Mouse (Mus musculus): ENCODE measurements around the gene Bscl2. TPM values are rescaled to one million over a fixed set of nuclear protein-coding genes. Genes with fewer than 3 reads are reported as not detected.
"Not testable (repeated sequence)": the region's sequence is repeated elsewhere in the genome, so short reads cannot be mapped to it uniquely, and the experiment has no call there.

Gene Bscl2
- total RNA-seq, 2 experiments from 2014 or later: 111 to 112 TPM

DNA sequence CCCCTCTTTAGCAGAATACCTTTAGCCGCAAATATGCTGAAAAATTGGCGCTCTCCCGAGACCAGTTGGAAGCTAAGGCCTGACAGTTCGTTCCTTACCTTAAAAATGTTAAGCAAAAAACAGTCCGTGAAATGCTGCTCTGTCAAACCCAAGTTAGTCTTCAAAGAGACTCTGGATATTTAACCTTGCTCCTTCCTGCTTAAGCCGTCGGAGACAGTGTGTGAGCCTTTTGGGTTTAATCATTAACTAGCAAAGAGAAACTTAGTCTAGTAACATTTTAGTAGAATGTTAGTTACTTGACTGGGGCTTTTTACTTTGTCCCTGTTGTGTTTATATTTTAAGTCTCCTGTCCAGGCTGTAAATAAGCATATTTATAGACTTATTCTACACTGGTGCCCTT lies 16.1 kb upstream of the Bscl2 start:
- DNase-seq (ENCODE audit: low spot score in 2 of 2): no peak
- intact Hi-C loops (cut with DNase I): loop anchor here (5.0 kb wide), 1 partner anchor 79 kb away; the partner anchor contains the start of genes 1700092M07Rik and Stx5a

DNA sequence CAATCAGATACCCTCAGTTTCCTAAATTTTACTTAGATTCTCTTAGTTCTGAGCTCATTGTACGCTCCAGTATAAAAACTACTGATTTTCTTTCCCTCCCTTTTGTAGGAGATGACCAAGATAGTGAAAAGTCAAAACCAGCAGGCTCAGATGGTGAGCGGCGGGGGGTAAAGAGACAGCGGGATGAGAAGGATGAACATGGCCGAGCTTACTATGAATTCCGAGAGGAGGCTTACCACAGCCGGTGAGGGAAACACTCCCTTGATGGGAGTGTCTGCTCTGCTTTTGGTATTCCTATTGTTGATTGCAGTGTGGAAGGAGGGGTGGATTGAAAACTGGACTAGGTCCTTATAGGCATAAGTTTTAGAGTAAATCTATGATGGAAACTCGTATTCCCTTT lies 14.6 kb upstream of the Bscl2 start:
- intact Hi-C loops (cut with DNase I): loop anchor here (5.0 kb wide), 1 partner anchor 80 kb away; the partner anchor contains the start of genes 1700092M07Rik and Stx5a
- no peak for DNase-seq (ENCODE audit: low spot score in 2 of 2)

DNA sequence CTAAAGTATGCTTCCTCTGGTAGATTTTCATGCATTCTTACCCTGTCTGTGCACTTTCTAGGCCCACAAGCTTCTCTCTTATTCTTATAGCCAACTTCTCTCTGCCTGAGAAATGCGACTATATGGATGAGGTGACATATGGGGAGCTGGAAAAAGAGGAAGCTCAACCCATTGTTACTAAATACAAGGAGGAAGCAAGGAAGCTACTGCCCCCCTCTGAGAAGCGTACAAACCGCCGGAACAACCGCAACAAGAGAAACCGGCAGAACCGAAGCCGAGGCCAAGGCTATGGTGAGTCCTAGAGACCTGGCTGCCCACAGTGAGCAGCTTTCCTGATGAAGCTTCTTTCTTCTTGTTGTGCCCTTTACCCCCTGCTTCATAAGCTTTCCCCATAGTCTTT lies 7.6 kb upstream of the Bscl2 start, which contains the start of gene AC129217.1:
AC129217.1 (plus strand) TSS at position 114 of the 400 bp plus-strand sequence.
- intact Hi-C loops (cut with DNase I): no loop called here
- DNase-seq (ENCODE audit: low spot score in 2 of 2): no peak

DNA sequence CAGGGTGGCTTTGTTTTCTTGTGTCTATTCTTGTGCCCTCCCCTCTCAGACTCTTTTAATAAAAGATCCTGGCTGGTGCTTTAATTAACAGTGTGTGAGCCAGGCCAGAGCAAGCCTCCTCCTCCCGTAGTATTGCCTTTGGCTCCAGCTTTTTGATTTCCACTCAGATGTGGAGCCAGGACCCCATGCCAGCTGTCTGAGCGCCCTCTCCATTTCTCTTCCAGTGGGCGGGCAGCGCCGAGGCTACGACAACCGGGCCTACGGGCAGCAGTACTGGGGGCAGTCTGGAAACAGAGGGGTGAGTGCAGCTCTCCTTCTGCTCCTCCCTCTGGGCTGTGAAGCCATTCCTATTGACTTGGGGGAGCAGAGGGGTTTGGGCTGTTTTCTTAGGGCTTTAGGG lies 6.6 kb upstream of the Bscl2 start:
- DNase-seq (ENCODE audit: low spot score in 2 of 2): no peak
- intact Hi-C loops (cut with DNase I): no loop called here

DNA sequence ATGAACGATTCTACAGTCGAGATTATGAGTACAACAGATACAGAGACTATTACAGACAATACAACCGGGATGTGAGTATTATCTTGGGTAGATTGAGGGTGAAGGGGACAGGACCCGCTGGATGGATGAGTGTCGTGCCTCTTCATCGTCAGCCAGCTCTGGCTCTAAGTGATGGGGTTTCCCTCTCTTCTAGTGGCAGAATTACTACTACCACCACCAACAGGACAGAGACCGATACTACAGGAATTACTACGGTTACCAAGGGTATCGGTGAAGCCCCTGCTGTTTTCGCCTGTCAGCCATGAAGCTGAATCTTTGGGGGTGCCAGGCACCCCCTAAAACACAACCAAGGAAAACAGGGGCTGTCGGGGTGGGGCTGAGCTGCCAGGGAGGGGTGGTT lies 6.0 kb upstream of the Bscl2 start:
- intact Hi-C loops (cut with DNase I): no loop called here
- no peak for DNase-seq (ENCODE audit: low spot score in 2 of 2)

DNA sequence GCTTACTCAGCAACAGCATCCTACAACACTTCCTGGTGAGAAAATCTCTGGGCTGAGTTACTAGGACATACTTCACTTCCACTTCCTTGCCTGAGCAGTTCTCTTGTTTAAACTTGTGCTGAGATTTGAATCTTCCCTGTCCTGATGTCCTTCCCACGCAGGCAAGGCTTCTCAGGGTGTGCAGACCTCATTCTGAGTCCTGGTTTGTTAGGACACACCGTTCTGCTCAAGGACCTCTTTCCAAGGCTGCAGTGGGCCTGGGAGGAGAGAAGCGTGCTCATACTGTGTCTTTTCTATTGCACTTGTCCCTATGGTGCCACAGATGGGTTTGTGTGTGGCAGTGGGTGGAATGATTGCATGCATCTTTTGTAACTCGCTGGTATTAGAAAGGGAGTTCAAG lies 4.3 kb upstream of the Bscl2 start:
- intact Hi-C loops (cut with DNase I): no loop called here
- DNase-seq (ENCODE audit: low spot score in 2 of 2): no peak

DNA sequence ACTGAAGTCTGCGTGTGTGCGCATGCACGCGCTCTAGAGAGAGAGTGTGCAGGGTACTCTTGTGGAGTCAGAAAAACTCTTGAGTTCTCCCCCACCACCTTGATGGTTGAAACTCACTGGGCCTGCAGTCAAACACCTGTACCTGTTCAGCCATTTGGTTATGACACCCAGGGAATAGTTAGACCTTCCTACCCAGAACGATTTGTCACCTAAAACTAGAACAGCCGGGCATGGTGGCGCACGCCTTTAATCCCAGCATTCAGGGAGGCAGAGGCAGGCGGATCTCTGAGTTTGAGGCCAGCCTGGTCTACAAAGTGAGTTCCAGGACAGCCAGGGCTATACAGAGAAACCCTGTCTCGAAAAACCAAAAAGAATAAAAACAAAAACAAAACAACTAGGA lies 940 bp upstream of the Bscl2 start:
- intact Hi-C loops (cut with DNase I): loop anchor here (5.0 kb wide), 2 partner anchors 79 to 131 kb away; partner anchors contain the start of genes Eef1g and Nxf1
- DNase-seq (ENCODE audit: low spot score in 2 of 2): not testable (repeated sequence)

DNA sequence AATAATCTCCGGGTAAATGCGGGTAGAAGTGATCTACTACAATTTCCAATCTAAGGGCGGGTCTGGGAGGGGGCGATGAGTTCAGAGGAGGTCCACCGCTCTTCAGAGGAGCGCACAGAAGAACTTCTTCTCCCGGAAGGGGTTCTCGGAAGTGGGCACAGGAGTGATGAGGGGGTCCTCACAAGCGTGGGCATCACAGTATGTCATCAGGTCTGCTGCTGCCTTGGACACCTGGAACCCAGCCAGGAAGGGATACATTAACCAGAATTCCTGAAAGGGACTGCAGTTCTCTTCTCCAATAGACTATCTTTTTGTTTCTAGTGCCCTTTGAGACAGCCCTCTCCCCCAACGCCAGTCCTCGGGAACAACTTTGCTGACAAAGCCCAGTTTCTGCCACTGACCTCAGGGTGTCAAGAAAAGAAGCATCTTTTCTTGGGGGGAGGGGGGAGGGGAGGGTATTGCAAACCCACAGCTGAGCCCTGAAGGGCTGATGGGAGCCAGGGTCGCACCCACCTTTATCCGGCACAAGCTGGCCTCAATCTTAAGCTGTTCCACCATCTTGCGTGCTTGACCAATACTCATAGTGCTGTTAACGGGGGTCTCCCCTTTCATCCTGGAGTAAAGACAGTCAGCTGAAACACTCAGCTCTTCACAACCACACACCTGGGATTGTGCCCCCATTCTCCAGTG lies 919 bp downstream of the Bscl2 start:
- intact Hi-C loops (cut with DNase I): loop anchor here (5.0 kb wide), 2 partner anchors 81 to 129 kb away; partner anchors contain the start of genes Eef1g and Nxf1
- DNase-seq (ENCODE audit: low spot score in 2 of 2): peak in 1 of 2 experiments; percentile 45

DNA sequence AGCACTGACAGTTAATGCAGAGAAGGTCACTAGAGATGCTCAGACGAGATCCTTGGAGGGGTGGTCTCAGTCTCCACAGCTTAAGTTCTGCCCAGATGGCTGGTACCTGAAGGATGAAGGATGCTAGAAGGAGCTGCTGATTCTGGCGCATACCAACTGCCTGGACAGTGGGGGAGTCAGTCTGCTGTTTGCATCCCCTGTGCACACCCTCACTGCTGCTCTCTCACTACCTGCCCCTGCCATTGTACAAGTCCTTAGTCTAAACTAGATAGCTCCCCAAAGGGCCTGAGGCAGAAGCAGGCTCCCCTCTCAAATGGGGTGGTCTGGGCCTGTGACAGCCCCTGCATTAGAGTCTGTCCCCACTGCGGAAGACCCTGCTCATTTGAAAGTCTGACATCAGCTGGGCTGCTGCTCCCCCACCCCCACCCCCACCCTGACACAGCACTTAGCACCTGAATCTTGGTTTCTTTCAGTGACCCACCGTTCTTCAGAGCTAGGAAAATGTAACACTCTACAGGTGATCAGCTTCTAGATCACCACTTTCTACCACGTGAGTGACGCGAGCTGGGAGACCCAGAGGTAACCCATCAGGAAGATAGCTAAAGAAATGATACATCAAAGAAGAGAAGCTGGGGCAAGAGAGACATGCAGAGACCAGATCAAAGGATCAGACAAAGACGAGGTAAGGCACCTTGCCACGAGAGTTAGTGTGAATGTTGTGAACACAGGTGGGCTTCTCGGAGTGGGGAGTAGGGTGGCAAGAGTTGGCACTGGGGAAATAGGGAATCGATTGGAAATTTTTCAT lies 2.0 kb downstream of the Bscl2 start, which contains the start of gene Gng3:
Gng3 (minus strand) TSS at position 92 of the 805 bp plus-strand sequence.
- DNase-seq (ENCODE audit: low spot score in 2 of 2): peak; percentile 85 to 95
- intact Hi-C loops (cut with DNase I): loop anchor here (5.0 kb wide), 2 partner anchors 82 to 128 kb away; partner anchors contain the start of genes Eef1g and Nxf1

DNA sequence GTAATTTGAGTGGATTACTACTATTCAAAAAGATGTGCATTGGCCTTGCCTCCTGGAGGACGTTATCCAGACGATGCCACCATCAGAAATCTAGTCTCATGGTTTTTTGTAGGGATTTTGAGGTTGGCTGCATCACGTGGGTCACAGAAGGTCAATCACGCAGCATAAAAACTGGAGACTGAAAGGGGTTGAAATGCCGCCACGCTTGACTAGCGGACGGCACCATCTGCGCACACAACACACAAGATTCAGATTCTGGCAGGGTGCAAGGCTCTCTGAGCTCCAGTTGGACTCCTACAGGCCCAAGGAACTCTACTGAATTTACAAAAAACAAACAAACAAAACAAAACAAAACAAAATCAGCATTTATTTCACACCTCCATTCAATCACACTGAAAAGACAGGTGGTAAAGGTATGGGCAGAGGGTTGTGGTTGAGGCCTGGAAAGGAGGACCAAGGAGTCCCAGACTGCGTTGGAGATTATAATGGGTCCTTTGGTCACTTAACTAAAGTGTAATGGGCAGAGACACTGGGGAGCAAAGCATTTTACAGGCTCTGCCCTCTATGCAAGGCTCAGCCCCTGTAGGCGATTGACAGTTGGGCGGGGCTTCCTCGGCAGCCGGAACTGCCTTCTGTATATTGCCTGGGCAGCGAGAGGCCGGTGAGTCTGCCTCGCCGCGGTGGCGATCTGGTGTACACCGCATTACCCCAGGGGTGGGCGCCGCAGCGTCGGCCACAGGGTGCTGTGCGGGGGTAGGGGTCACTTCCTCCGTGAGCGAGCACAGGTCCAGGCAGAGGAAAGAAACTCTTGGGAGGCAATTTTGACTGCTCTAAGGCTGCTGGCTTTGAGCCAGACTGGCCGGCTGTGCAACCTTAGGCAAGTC lies 2.9 kb downstream of the Bscl2 start:
- intact Hi-C loops (cut with DNase I): loop anchor here (5.0 kb wide), 4 partner anchors 47 to 272 kb away; partner anchors contain the start of genes 1810009A15Rik, Eef1g, Gm49416 and Nxf1
- DNase-seq (ENCODE audit: low spot score in 2 of 2): peak; percentile 81 to 85

DNA sequence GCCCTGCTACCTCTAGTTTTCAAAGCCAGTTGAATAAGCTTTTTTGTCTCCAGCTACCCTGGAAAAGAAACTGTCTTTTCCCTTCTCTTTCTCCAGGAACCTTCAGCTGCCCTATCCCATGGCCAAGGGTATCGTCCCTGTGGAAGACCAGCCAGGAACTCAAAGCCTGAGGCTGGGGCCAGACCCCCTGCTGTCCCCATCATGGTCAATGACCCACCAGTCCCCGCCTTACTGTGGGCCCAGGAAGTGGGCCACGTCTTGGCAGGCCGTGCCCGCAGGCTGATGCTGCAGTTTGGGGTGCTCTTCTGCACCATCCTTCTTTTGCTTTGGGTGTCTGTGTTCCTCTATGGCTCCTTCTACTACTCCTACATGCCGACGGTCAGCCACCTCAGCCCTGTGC lies 3.7 kb downstream of the Bscl2 start:
- intact Hi-C loops (cut with DNase I): loop anchor here (5.0 kb wide), 2 partner anchors 46 to 271 kb away; partner anchors contain the start of genes 1810009A15Rik and Gm49416
- DNase-seq (ENCODE audit: low spot score in 2 of 2): no peak

DNA sequence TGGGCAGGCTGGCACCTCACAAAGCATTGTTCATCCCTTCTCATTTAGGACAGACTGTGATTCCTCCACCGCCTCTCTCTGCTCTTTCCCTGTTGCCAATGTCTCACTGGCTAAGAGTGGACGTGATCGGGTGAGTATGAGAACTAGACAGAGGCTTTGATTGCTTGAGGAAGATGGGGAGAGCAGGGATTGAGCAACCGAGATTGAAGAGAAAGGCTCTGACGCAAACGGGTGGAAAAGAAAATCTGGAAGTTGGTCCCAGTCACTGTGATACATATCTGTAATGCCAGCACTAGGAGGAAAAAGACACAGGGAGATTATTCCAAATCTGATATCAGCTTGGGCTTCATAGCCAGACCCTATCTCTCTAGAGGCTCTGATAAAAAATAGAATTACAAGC lies 5.7 kb downstream of the Bscl2 start:
- intact Hi-C loops (cut with DNase I): loop anchor here (5.0 kb wide), 2 partner anchors 44 to 269 kb away; partner anchors contain the start of genes 1810009A15Rik and Gm49416
- no peak for DNase-seq (ENCODE audit: low spot score in 2 of 2)

DNA sequence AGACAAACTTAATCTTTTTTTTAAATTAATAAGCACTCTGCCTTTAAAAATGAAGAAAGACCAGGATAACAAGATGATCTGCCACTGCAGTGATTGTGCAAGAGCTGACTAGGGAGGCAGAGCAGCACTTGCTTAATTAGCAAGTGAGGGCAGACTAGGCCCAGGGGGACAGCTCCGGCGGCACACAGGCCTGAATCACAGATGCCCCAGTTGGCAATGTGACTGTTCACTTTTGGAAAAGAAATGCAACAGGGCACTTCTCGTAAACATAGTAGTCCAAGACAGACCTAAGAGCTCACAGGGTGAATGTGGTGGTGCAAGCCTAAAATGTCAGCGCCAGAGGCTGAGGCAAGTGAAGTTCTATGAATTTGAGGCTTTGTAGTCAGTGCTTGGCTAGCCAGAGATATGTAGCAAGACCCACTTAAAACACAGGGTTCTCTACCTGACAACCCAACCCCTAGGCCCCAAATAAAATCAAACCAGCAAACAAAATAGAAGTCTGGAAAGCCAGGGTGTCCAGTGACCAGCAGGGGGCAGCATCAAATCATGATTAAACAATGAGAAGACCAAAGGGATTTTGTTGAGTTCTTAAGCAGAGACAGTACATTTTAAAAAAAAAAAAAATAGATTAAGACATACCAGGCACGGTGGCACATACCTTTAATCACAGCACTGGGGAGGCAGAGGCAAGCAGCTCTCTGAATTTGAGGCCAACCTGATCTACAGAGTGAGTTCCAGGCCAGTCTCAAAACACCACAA lies 7.3 kb downstream of the Bscl2 start:
- peak; percentile 79 to 83 for DNase-seq (ENCODE audit: low spot score in 2 of 2)
- intact Hi-C loops (cut with DNase I): loop anchor here (5.0 kb wide), 2 partner anchors 43 to 268 kb away; partner anchors contain the start of genes 1810009A15Rik and Gm49416

DNA sequence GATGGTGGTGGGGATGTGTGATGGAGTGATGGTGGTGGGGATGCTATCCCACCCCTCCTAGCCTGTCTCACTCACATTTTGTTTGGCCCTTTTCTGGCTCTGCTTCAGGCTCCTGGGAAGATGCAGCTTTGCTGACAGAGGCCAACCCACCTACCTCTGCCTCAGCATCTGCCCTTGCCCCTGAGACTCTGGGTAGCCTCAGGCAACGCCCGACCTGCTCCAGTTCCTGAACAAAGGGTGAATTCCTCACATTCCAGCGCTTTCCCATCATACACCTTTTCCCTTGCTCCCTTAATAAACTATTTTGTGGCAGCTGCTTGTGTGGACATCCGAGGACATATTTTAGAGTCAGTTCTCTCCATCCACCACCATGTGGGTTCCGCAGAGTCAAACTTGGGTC lies 11.1 kb downstream of the Bscl2 start:
- intact Hi-C loops (cut with DNase I): no loop called here
- no peak for DNase-seq (ENCODE audit: low spot score in 2 of 2)

DNA sequence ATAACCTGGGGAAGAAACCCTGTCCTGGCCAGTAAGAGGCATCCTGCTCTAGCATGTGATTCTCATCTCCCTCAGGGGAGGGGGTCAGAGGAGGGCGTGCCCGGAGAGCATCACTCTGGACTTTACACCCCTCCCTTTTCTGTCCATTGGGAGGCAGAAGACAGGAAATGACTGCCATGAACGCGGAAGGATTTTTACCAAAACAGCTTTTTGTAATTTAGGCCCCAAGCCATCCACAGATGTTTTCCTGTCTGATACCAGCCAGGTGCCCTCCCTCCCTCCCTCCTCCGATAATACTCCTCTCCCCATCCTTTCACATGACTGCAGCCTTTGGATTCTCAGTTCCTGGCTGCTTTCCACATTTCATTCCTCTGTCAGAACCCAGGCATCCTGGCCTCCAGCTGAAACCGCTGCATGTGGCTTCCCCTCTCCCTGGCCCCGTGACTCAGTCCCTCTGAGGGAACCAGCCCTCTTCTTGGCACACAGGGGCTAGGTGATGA lies 13.2 kb downstream of the Bscl2 start, which contains the start of gene Lrrn4cl:
Lrrn4cl (plus strand) TSS at position 367 of the 500 bp plus-strand sequence.
- intact Hi-C loops (cut with DNase I): no loop called here
- DNase-seq (ENCODE audit: low spot score in 2 of 2): no peak

DNA sequence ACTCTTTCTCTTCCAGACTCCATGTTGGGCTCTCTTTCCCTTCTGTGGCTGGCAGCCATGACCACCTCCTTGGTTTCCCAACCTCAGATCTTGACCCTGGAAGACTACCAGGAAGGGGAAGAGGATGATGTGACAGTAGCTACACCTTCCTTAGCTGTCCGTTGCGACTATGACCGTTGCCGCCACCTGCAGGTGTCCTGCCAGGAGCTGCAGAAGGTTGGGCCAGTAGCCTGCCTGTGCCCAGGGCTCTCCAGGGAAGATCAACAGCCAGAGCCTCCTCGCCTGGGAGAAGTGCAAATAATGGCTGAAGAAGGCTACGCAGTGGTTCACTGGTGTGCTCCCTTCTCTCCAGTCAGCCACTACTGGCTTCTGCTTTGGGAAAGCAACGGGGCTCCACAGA lies 14.4 kb downstream of the Bscl2 start:
- intact Hi-C loops (cut with DNase I): no loop called here
- no peak for DNase-seq (ENCODE audit: low spot score in 2 of 2)

DNA sequence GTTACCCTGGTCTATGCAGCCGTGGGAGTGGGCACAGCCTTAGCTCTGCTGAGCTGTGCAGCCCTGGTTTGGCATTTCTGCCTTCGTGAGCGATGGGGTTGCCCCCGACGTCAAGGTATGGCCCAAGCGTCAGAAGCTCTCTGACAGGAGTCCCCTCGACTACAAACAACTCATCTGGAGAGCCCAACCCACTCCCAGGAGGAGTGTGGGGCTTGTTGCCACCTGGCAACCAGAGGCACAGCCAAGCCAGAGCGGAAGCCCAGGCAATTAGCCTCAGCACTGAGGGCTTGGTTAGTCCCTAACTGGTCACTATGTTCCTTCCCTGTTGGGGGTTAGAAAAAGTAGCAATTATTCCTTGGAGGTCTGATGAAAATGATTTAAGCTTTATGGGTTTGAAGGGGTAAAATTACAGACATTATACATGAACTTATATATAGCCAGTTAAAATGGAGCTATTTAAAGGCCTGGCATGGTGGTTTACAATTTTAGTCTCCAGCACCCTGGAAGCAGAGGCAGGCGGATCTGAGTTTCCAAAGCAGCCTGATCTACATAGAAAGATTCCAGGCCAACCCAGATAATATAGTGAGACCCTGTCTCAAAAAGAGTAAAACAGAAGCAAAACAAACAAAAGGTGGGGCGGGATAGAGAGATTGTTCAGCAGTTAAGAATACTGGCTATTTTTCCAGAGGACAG lies 15.1 kb downstream of the Bscl2 start:
- intact Hi-C loops (cut with DNase I): no loop called here
- peak in 1 of 2 experiments; percentile 70 for DNase-seq (ENCODE audit: low spot score in 2 of 2)

All from left cerebral cortex, postnatal 25 days (tissue).